Mouse (Mus musculus) neural tube, embryonic 14.5 days (tissue): ENCODE results near the gene Bdp1. TPM values are rescaled to one million over a fixed set of nuclear protein-coding genes. Genes with fewer than 3 reads are reported as not detected.
A peak's percentile ranks its signal among the peaks of the same experiment; 100 is the strongest.
"Not testable (repeated sequence)": the region's sequence is repeated elsewhere in the genome, so short reads cannot be mapped to it uniquely, and the experiment has no call there.

Experiments
- ATAC-seq: fragments of 200-750 bp; cut with Nextera tagmentation; 2 replicates; pipeline ENCODE4 v1.8.0; 2017; ENCODE audit warnings: low read depth, mild to moderate bottlenecking, moderate TSS enrichment, moderate library complexity
- H3K27ac ChIP-seq: fragments of 300-500 bp; sonication (generic); 2 replicates; pipeline ENCODE4 v1.5.1; 2014; ENCODE audit warnings: low read depth, mild to moderate bottlenecking, control low read depth, low read length, moderate library complexity, mixed read lengths
- H3K27me3 ChIP-seq: fragments of 300-500 bp; sonication (generic); 2 replicates; pipeline ENCODE4 v1.6.1; 2014; ENCODE audit warnings: low read length; ENCODE audit not compliant: control insufficient read depth, insufficient read depth
- H3K36me3 ChIP-seq: fragments of 300-500 bp; sonication (generic); 2 replicates; pipeline ENCODE4 v1.6.1; 2014; ENCODE audit warnings: low read length, mixed read lengths; ENCODE audit not compliant: control insufficient read depth, insufficient read depth
- H3K4me1 ChIP-seq: fragments of 300-500 bp; sonication (generic); 2 replicates; pipeline ENCODE4 v1.6.1; 2014; ENCODE audit warnings: low read length; ENCODE audit not compliant: control insufficient read depth, insufficient read depth
- H3K4me2 ChIP-seq: fragments of 300-500 bp; sonication (generic); 2 replicates; pipeline ENCODE4 v1.6.1; 2014; ENCODE audit warnings: mild to moderate bottlenecking, low read depth, low read length, control low read depth
- H3K4me3 ChIP-seq: fragments of 300-500 bp; sonication (generic); 2 replicates; pipeline ENCODE4 v1.5.1; 2014; ENCODE audit warnings: low read depth, low read length, control low read depth, mixed read lengths
- H3K9ac ChIP-seq: fragments of 300-500 bp; sonication (generic); replicated peaks from 2 replicates; pipeline ENCODE4 v1.6.1; 2014; ENCODE audit warnings: low read depth, mild to moderate bottlenecking, control low read depth, low read length, mixed read lengths
- H3K9me3 ChIP-seq: fragments of 300-500 bp; sonication (generic); 2 replicates; pipeline ENCODE4 v1.6.1; 2016; ENCODE audit warnings: low read length; ENCODE audit not compliant: control insufficient read depth
- WGBS: fragments of 180-500 bp; shearing (Covaris S2); extraction: QIAGEN DNeasy Blood & Tissue Kit; methylation state at CpG from one replicate; pipeline ENCODE4 v1.1.7; 2014; 5-methylcytosine and 5-hydroxymethylcytosine counted together
- polyA plus RNA-seq: library from polyadenylated mRNA; unstranded; fragments of >200 nt; fragmentation: Nextera tagmentation; extraction: Ambion mirVana; gene quantifications from 2 replicates; pipeline ENCODE4 v1.2.1, GENCODE M21; 2014

The Bdp1 gene
- polyA plus RNA-seq, 1 experiment from 2014 or later = 25.5 TPM

- Histone ChIP-seq H3K36me3 (no peaks in the 10 kb centered on the region), H3K9ac (peak overlapping the region; percentile 74), H3K4me1 (peaks cover 19% of the 10 kb centered on the region), H3K9me3 (no peaks in the 10 kb centered on the region), H3K4me2 (peak overlapping the region; percentile 50), H3K27me3 (no peaks in the 10 kb centered on the region), H3K4me3 (peak overlapping the region; percentile 89), H3K27ac (peak overlapping the region; percentile 70; the same call in 1 of the 2 replicates)
- WGBS = 9% methylated on average over 15 of the region's 15 CpGs
- ATAC-seq = no peak
Measured at GRCm38 (mm10) chr13:100103052-100103658, 715 bp downstream of the Bdp1 start.

DNA sequence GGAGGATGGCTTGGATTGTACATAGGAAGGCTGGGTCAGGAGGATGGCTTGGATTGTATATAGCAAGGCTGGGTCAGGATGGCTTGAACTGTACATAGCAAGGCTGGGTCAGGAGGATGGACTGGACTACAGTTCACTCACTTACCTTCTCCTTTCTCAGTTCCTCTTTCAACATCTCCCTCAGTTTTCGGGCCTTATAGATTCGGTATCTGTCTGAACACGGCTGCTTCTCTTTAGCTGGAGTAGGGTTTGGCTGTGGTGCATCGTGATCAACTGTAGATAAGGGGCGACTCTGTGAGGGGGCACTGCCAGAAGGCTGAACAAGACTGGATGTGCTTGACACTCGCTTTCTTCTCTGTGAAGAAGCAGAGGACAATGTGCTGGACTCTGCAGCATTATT lies 5.1 kb downstream of the Bdp1 start:
- ATAC-seq = no peak
- H3K4me3 ChIP-seq = no peak overlapping the region
- WGBS = 97% methylated on average over 6 of the region's 6 CpGs
- no peak overlapping the region for H3K4me2 ChIP-seq
- no peak overlapping the region for H3K9ac ChIP-seq
- no peaks in the 10 kb centered on the region for H3K27me3 ChIP-seq
- no peak overlapping the region for H3K27ac ChIP-seq
- no peaks in the 10 kb centered on the region for H3K9me3 ChIP-seq
- peaks cover 25% of the 10 kb centered on the region for H3K36me3 ChIP-seq
- peaks cover 15% of the 10 kb centered on the region for H3K4me1 ChIP-seq

- H3K36me3 ChIP-seq = peaks cover 49% of the 10 kb centered on the region
- no peak overlapping the region for H3K9ac ChIP-seq
- no peak overlapping the region for H3K4me3 ChIP-seq
- H3K27ac ChIP-seq = no peak overlapping the region
- H3K9me3 ChIP-seq = no peaks in the 10 kb centered on the region
- H3K4me1 ChIP-seq = no peaks in the 10 kb centered on the region
- no peak overlapping the region for H3K4me2 ChIP-seq
- no peak for ATAC-seq
- H3K27me3 ChIP-seq = no peaks in the 10 kb centered on the region
- 91% methylated on average over 8 of the region's 8 CpGs for WGBS
Measured at GRCm38 (mm10) chr13:100071473-100071872, 32.4 kb downstream of the Bdp1 start.

GRCm38 (mm10) chr13:100067821-100068220 lies 36.0 kb downstream of the Bdp1 start:
- no peak overlapping the region for H3K27ac ChIP-seq
- no peak overlapping the region for H3K4me3 ChIP-seq
- peaks cover 45% of the 10 kb centered on the region for H3K36me3 ChIP-seq
- H3K4me1 ChIP-seq = no peaks in the 10 kb centered on the region
- no peak for ATAC-seq
- H3K4me2 ChIP-seq = no peak overlapping the region
- no peaks in the 10 kb centered on the region for H3K9me3 ChIP-seq
- WGBS = 91% methylated on average over 6 of the region's 6 CpGs
- H3K27me3 ChIP-seq = no peaks in the 10 kb centered on the region
- H3K9ac ChIP-seq = no peak overlapping the region

GRCm38 (mm10) chr13:100063936-100064335 lies 39.9 kb downstream of the Bdp1 start:
- Histone ChIP-seq H3K27me3 (no peaks in the 10 kb centered on the region), H3K36me3 (peaks cover 45% of the 10 kb centered on the region), H3K4me2 (no peak overlapping the region), H3K9me3 (no peaks in the 10 kb centered on the region), H3K4me3 (no peak overlapping the region), H3K9ac (no peak overlapping the region), H3K27ac (no peak overlapping the region), H3K4me1 (no peaks in the 10 kb centered on the region)
- no peak for ATAC-seq
- 98% methylated on average over 3 of the region's 3 CpGs for WGBS

GRCm38 (mm10) chr13:100057738-100058137 lies 46.1 kb downstream of the Bdp1 start:
- ATAC-seq, H3K9me3 ChIP-seq, H3K4me1 ChIP-seq, H3K27me3 ChIP-seq, H3K4me3 ChIP-seq, H3K9ac ChIP-seq, H3K27ac ChIP-seq, H3K4me2 ChIP-seq: not testable (repeated sequence)
- 96% methylated on average over 8 of the region's 8 CpGs for WGBS
- peaks cover 58% of the 10 kb centered on the region for H3K36me3 ChIP-seq

GRCm38 (mm10) chr13:100026013-100026412 lies 77.9 kb downstream of the Bdp1 start:
- Histone ChIP-seq H3K36me3 (peaks cover 51% of the 10 kb centered on the region), H3K4me1 (no peaks in the 10 kb centered on the region), H3K9ac (no peak overlapping the region), H3K27ac (no peak overlapping the region), H3K4me3 (no peak overlapping the region), H3K27me3 (no peaks in the 10 kb centered on the region), H3K9me3 (no peaks in the 10 kb centered on the region), H3K4me2 (no peak overlapping the region)
- WGBS = 90% methylated on average over 6 of the region's 6 CpGs
- no peak for ATAC-seq

DNA sequence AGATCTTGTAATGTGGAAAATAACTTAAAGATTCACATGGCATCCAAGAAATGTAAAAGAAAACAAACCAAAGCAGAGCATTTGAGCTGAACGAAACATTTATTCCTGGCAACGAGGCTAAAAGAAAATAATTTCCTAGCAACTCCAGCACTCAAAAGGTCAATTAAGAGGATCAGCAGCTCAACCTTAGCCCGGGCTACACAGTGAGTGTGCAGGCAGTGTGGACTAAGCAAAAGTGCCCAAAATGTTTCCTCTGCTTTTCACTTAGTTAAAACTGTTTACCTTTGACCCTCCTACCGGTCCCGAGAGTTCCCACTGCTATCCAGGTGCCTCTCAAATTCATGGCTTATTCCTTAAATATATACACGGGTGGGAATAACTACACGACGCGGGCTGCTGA lies 87.0 kb downstream of the Bdp1 start:
- H3K4me3 ChIP-seq = no peak overlapping the region
- no peaks in the 10 kb centered on the region for H3K27me3 ChIP-seq
- ATAC-seq = no peak
- H3K4me1 ChIP-seq = peaks cover 10% of the 10 kb centered on the region; the same call in 1 of the 2 replicates
- 93% methylated on average over 9 of the region's 9 CpGs for WGBS
- no peak overlapping the region for H3K9ac ChIP-seq
- H3K36me3 ChIP-seq = peaks cover 6% of the 10 kb centered on the region; the same call in 1 of the 2 replicates
- H3K9me3 ChIP-seq = no peaks in the 10 kb centered on the region
- no peak overlapping the region for H3K4me2 ChIP-seq
- H3K27ac ChIP-seq = no peak overlapping the region

- peak overlapping the region; percentile 65 for H3K4me3 ChIP-seq
- H3K27me3 ChIP-seq = no peaks in the 10 kb centered on the region
- peaks cover 10% of the 10 kb centered on the region; the same call in 1 of the 2 replicates for H3K4me1 ChIP-seq
- H3K9me3 ChIP-seq = no peaks in the 10 kb centered on the region
- peak overlapping the region; percentile 64 for H3K27ac ChIP-seq
- peak overlapping the region; percentile 77 for H3K9ac ChIP-seq
- peak; percentile 39 for ATAC-seq
- peaks cover 6% of the 10 kb centered on the region; the same call in 1 of the 2 replicates for H3K36me3 ChIP-seq
- H3K4me2 ChIP-seq = peak overlapping the region; percentile 89
- WGBS = 13% methylated on average over 8 of the region's 8 CpGs
Measured at GRCm38 (mm10) chr13:100015937-100016336, 87.9 kb downstream of the Bdp1 start.
